Mouse (Mus musculus) heart, embryonic 12.5 days (tissue): ENCODE data around the gene Dcaf8. TPM values are rescaled to one million over a fixed set of nuclear protein-coding genes. Genes with fewer than 3 reads are reported as not detected.

Experiments
- ATAC-seq: fragments of 200-750 bp; cut with Nextera tagmentation; 2 replicates; pipeline ENCODE4 v1.8.0; 2017; ENCODE audit warnings: moderate TSS enrichment, moderate library complexity; ENCODE audit not compliant: insufficient number of reproducible peaks, low FRiP score
- H3K27ac ChIP-seq: fragments of 300-500 bp; sonication (generic); 2 replicates; pipeline ENCODE4 v1.5.1; 2016; ENCODE audit warnings: mild to moderate bottlenecking, moderate library complexity; ENCODE audit not compliant: poor library complexity, severe bottlenecking
- H3K27me3 ChIP-seq: fragments of 300-500 bp; sonication (generic); replicated peaks from 2 replicates; pipeline ENCODE4 v1.6.1; 2016; ENCODE audit warnings: mild to moderate bottlenecking, moderate library complexity
- H3K36me3 ChIP-seq: fragments of 300-500 bp; sonication (generic); 2 replicates; pipeline ENCODE4 v1.6.1; 2016; ENCODE audit warnings: mild to moderate bottlenecking, moderate library complexity
- H3K4me1 ChIP-seq: fragments of 300-500 bp; sonication (generic); replicated peaks from 2 replicates; pipeline ENCODE4 v1.6.1; 2016; ENCODE audit warnings: mild to moderate bottlenecking
- H3K4me2 ChIP-seq: fragments of 300-500 bp; sonication (generic); 2 replicates; pipeline ENCODE4 v1.6.1; 2016; ENCODE audit warnings: mild to moderate bottlenecking, moderate library complexity
- H3K4me3 ChIP-seq: fragments of 300-500 bp; sonication (generic); 2 replicates; pipeline ENCODE4 v1.5.1; 2016; ENCODE audit warnings: mild to moderate bottlenecking
- H3K9ac ChIP-seq: fragments of 300-500 bp; sonication (generic); 2 replicates; pipeline ENCODE4 v1.6.1; 2016; ENCODE audit warnings: mild to moderate bottlenecking, moderate library complexity
- H3K9me3 ChIP-seq: fragments of 300-500 bp; sonication (generic); replicated peaks from 2 replicates; pipeline ENCODE4 v1.6.1; 2016; ENCODE audit warnings: mild to moderate bottlenecking, moderate library complexity
- WGBS: fragments of 180-500 bp; shearing (Covaris S2); methylation state at CpG from one replicate; pipeline ENCODE4 v1.1.7; 2016; 5-methylcytosine and 5-hydroxymethylcytosine counted together
- polyA plus RNA-seq: library from polyadenylated mRNA; unstranded; fragments of >200 nt; fragmentation: Nextera tagmentation; extraction: Ambion mirVana; gene quantifications from 2 replicates; pipeline ENCODE4 v1.2.1, GENCODE M21; 2016

Gene Dcaf8
- 123 and 125 TPM in 2 replicates for polyA plus RNA-seq

- ATAC-seq: peak; percentile 99
- peak within 1 kb of the TSS; percentile 96 for H3K27ac ChIP-seq
- peak within 1 kb of the TSS; percentile 96 for H3K9ac ChIP-seq
- H3K4me1 ChIP-seq: peaks cover 8% of the 10 kb centered on the region
- WGBS: under 1% methylated on average over 42 of the region's 42 CpGs
- H3K36me3 ChIP-seq: peaks cover 26% of the 10 kb centered on the region
- H3K4me3 ChIP-seq: peak within 1 kb of the TSS; percentile 67
- H3K27me3 ChIP-seq: no peaks in the 10 kb centered on the region
- H3K9me3 ChIP-seq: no peaks in the 10 kb centered on the region
- H3K4me2 ChIP-seq: peak within 1 kb of the TSS; percentile 82
These were observed at the start of gene Dcaf8 for GRCm38 (mm10) chr1:172147835-172148278. Gene Dcaf8, plus strand, starts transcription at chr1:172148084.

- Histone ChIP-seq H3K9ac (no peak overlapping the region), H3K36me3 (peaks cover 72% of the 10 kb centered on the region), H3K4me1 (peaks cover 8% of the 10 kb centered on the region; the same call in 1 of the 2 replicates), H3K9me3 (no peaks in the 10 kb centered on the region), H3K27me3 (no peaks in the 10 kb centered on the region), H3K4me3 (no peak overlapping the region), H3K27ac (no peak overlapping the region), H3K4me2 (no peak overlapping the region)
- no peak for ATAC-seq
- WGBS: 86% methylated on average over 6 of the region's 6 CpGs
These were observed 48.4 kb upstream of the Dcaf8 start for GRCm38 (mm10) chr1:172099325-172100033.

GRCm38 (mm10) chr1:172103619-172104018 is 44.3 kb upstream of the Dcaf8 start:
- Histone ChIP-seq H3K27me3 (no peaks in the 10 kb centered on the region), H3K9ac (no peak overlapping the region), H3K27ac (no peak overlapping the region), H3K4me2 (no peak overlapping the region), H3K4me3 (no peak overlapping the region), H3K4me1 (no peaks in the 10 kb centered on the region), H3K36me3 (peaks cover 83% of the 10 kb centered on the region), H3K9me3 (no peaks in the 10 kb centered on the region)
- ATAC-seq: no peak
- 83% methylated on average over 4 of the region's 4 CpGs for WGBS

GRCm38 (mm10) chr1:172105101-172105500 is 42.8 kb upstream of the Dcaf8 start:
- WGBS: 85% methylated on average over 11 of the region's 11 CpGs
- no peak for ATAC-seq
- Histone ChIP-seq H3K9me3 (no peaks in the 10 kb centered on the region), H3K27ac (no peak overlapping the region), H3K4me3 (no peak overlapping the region), H3K27me3 (no peaks in the 10 kb centered on the region), H3K4me2 (no peak overlapping the region), H3K9ac (no peak overlapping the region), H3K36me3 (peaks cover 90% of the 10 kb centered on the region), H3K4me1 (no peaks in the 10 kb centered on the region)

- Histone ChIP-seq H3K4me1 (no peaks in the 10 kb centered on the region), H3K9me3 (no peaks in the 10 kb centered on the region), H3K4me2 (no peak overlapping the region), H3K36me3 (peaks cover 96% of the 10 kb centered on the region), H3K27ac (no peak overlapping the region), H3K9ac (no peak overlapping the region), H3K27me3 (no peaks in the 10 kb centered on the region), H3K4me3 (no peak overlapping the region)
- no peak for ATAC-seq
- WGBS: 73% methylated on average over 10 of the region's 10 CpGs
These were observed 40.0 kb upstream of the Dcaf8 start for GRCm38 (mm10) chr1:172107777-172108477.

- no peak overlapping the region for H3K4me2 ChIP-seq
- H3K4me3 ChIP-seq: no peak overlapping the region
- no peak overlapping the region for H3K27ac ChIP-seq
- no peaks in the 10 kb centered on the region for H3K27me3 ChIP-seq
- no peak for ATAC-seq
- peaks cover 98% of the 10 kb centered on the region for H3K36me3 ChIP-seq
- no peak overlapping the region for H3K9ac ChIP-seq
- WGBS: 87% methylated on average over 5 of the region's 5 CpGs
- no peaks in the 10 kb centered on the region for H3K4me1 ChIP-seq
- no peaks in the 10 kb centered on the region for H3K9me3 ChIP-seq
These were observed 30.9 kb upstream of the Dcaf8 start for GRCm38 (mm10) chr1:172116948-172117347.

DNA sequence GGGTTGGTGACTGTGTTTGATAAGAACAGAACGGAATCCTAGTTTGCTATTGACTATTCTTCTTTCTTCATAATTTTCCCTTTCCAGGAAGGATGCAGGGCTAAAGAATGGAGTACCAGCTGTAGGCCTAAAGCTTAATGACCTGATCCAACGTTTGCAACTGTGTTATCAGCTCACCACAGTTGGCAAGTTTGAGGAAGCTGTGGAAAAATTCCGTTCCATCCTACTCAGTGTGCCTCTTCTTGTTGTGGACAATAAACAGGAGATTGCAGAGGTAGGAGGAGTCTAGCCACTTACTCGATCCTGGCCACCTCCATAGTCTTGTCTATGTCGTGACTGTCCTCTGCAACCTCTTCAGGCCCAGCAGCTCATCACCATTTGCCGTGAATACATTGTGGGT is 28.8 kb upstream of the Dcaf8 start:
- Histone ChIP-seq H3K27ac (no peak overlapping the region), H3K4me2 (no peak overlapping the region), H3K9ac (no peak overlapping the region), H3K36me3 (peaks cover 98% of the 10 kb centered on the region), H3K4me3 (no peak overlapping the region), H3K9me3 (no peaks in the 10 kb centered on the region), H3K4me1 (no peaks in the 10 kb centered on the region), H3K27me3 (no peaks in the 10 kb centered on the region)
- no peak for ATAC-seq
- WGBS: 68% methylated on average over 6 of the region's 6 CpGs

GRCm38 (mm10) chr1:172119720-172120119 is 28.2 kb upstream of the Dcaf8 start:
- Histone ChIP-seq H3K4me2 (no peak overlapping the region), H3K27ac (no peak overlapping the region), H3K36me3 (peaks cover 92% of the 10 kb centered on the region), H3K9me3 (no peaks in the 10 kb centered on the region), H3K4me3 (no peak overlapping the region), H3K9ac (no peak overlapping the region), H3K27me3 (no peaks in the 10 kb centered on the region), H3K4me1 (no peaks in the 10 kb centered on the region)
- ATAC-seq: no peak
- 66% methylated on average over 3 of the region's 3 CpGs for WGBS

- WGBS: 80% methylated on average over 2 of the region's 2 CpGs
- no peak for ATAC-seq
- no peak overlapping the region for H3K27ac ChIP-seq
These were observed 25.2 kb upstream of the Dcaf8 start for GRCm38 (mm10) chr1:172122671-172123070.

GRCm38 (mm10) chr1:172124572-172124971 is 23.3 kb upstream of the Dcaf8 start:
- no peaks in the 10 kb centered on the region for H3K27me3 ChIP-seq
- WGBS: 75% methylated on average over 6 of the region's 6 CpGs
- no peak for ATAC-seq
- no peak overlapping the region for H3K4me3 ChIP-seq
- no peak overlapping the region for H3K4me2 ChIP-seq
- no peak overlapping the region for H3K27ac ChIP-seq
- peaks cover 12% of the 10 kb centered on the region for H3K4me1 ChIP-seq
- no peak overlapping the region for H3K9ac ChIP-seq
- H3K36me3 ChIP-seq: peaks cover 55% of the 10 kb centered on the region
- no peaks in the 10 kb centered on the region for H3K9me3 ChIP-seq

More at GRCm38 (mm10) chr1:172122671-172123070, 25.2 kb upstream of the Dcaf8 start:
- no peaks in the 10 kb centered on the region for H3K27me3 ChIP-seq
- H3K9ac ChIP-seq: no peak overlapping the region
- no peaks in the 10 kb centered on the region for H3K9me3 ChIP-seq
- no peak overlapping the region for H3K4me2 ChIP-seq
- H3K4me1 ChIP-seq: peaks cover 8% of the 10 kb centered on the region
- peaks cover 62% of the 10 kb centered on the region for H3K36me3 ChIP-seq
- no peak overlapping the region for H3K4me3 ChIP-seq
